12 mouse cellular contexts compared by ENCODE assay signal in the genomic region with DNA sequence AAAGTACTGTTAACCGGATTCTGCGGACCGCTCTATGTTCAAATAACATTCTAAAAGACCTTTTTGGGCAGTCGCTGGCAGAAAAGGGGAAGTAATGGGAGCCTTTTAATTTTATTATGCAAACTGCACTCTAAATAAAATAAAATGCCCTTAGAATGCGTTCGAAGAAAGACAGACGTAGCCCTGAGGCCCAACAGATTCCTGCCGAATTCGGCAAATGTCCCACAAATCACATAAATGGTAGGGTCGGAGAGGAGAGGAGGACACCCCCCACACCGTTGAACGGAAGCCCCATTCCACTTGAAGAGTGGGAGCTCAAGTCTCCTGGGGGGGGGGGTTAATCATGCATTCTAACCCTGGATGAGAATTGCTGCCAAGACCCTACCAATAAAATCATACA. TPM values are rescaled to one million over a fixed set of nuclear protein-coding genes. Genes with fewer than 3 reads are reported as not detected.
DNase-seq lines count a peak whose midpoint lies in the region; ATAC-seq and TF ChIP-seq lines count a peak whose summit lies in the region.
"Had no signal": no experiment of that assay in that cellular context is flagged by ENCODE, and none has a peak within 500 bp of the region (broad histone marks: within the 10 kb centered on the region; RNA-seq: fewer than 3 reads in every experiment).

No protein-coding gene starts in this region.

- no peak for ATAC-seq in forebrain, embryonic 12.5 days (ENCODE audit: low FRiP score)
- no peak for ATAC-seq in limb, embryonic 12.5 days (ENCODE audit: insufficient number of reproducible peaks, insufficient read depth, low FRiP score, low TSS enrichment, low read depth)
- ATAC-seq in neural tube, embryonic 15.5 days (ENCODE audit: low FRiP score) = no peak
- ATAC-seq: intestine, postnatal 0 days had no signal

- TF ChIP-seq CTCF in layer of hippocampus, adult 2 months (conservative IDR thresholded peaks at IDR 0.05) = no peak

- peak overlapping the region; percentile 51 for H3K4me3 ChIP-seq in layer of hippocampus, adult 2 months
- peak overlapping the region; percentile 99 for H3K4me3 ChIP-seq in forebrain, embryonic 12.5 days (replicated peaks)
- H3K4me3 ChIP-seq in limb, embryonic 12.5 days (replicated peaks) = peak overlapping the region; percentile 47
- H3K4me3 ChIP-seq in neural tube, embryonic 15.5 days (replicated peaks) = peak overlapping the region; percentile 56

- H3K27me3 ChIP-seq in forebrain, embryonic 12.5 days = peaks cover 3% of the 10 kb centered on the region; the same call in 1 of the 2 replicates
- H3K27me3 ChIP-seq in limb, embryonic 12.5 days = peaks cover 87% of the 10 kb centered on the region
- H3K27me3 ChIP-seq in neural tube, embryonic 15.5 days (replicated peaks) = no peaks in the 10 kb centered on the region

- H3K9ac ChIP-seq in forebrain, embryonic 12.5 days = peak overlapping the region; percentile 95
- peak overlapping the region; percentile 57; the same call in 1 of the 2 replicates for H3K9ac ChIP-seq in limb, embryonic 12.5 days (replicated peaks)
- peak overlapping the region; percentile 65 for H3K9ac ChIP-seq in neural tube, embryonic 15.5 days (replicated peaks)

- peak overlapping the region; percentile 98 for H3K27ac ChIP-seq in layer of hippocampus, adult 2 months
- H3K27ac ChIP-seq in forebrain, embryonic 12.5 days = peak overlapping the region; percentile 99
- no peak overlapping the region for H3K27ac ChIP-seq in limb, embryonic 12.5 days
- H3K27ac ChIP-seq in neural tube, embryonic 15.5 days (replicated peaks) = peak overlapping the region; percentile 93

- no peak for DNase-seq in layer of hippocampus, adult 2 months (ENCODE audit: low spot score in 2 of 2)
- no peak for DNase-seq in layer of hippocampus, adult 9-11 months
- DNase-seq in ovary, postnatal 10 days (ENCODE audit: low spot score) = no peak
- no peak for DNase-seq in adrenal gland, adult 8-10 months
- DNase-seq: thymus, postnatal 36 days had no signal

- H3K4me2 ChIP-seq in forebrain, embryonic 12.5 days = peak overlapping the region; percentile 94
- H3K4me2 ChIP-seq in limb, embryonic 12.5 days = peak overlapping the region; percentile 94
- H3K4me2 ChIP-seq in neural tube, embryonic 15.5 days = peak overlapping the region; percentile 93

- under 1% methylated on average over 12 of the region's 12 CpGs for WGBS in forebrain, embryonic 12.5 days
- 2% methylated on average over 12 of the region's 12 CpGs for WGBS in limb, embryonic 12.5 days
- 6% methylated on average over 12 of the region's 12 CpGs for WGBS in neural tube, embryonic 15.5 days

- no peaks in the 10 kb centered on the region for H3K36me3 ChIP-seq in forebrain, embryonic 12.5 days (replicated peaks)
- no peaks in the 10 kb centered on the region for H3K36me3 ChIP-seq in limb, embryonic 12.5 days
- H3K36me3 ChIP-seq in neural tube, embryonic 15.5 days = no peaks in the 10 kb centered on the region

- H3K4me1 ChIP-seq in forebrain, embryonic 12.5 days = peaks cover 67% of the 10 kb centered on the region
- peaks cover 21% of the 10 kb centered on the region for H3K4me1 ChIP-seq in limb, embryonic 12.5 days (replicated peaks)
- peaks cover 69% of the 10 kb centered on the region for H3K4me1 ChIP-seq in neural tube, embryonic 15.5 days

- H3K9me3 ChIP-seq in forebrain, embryonic 12.5 days = no peaks in the 10 kb centered on the region
- no peaks in the 10 kb centered on the region for H3K9me3 ChIP-seq in limb, embryonic 12.5 days
- no peaks in the 10 kb centered on the region for H3K9me3 ChIP-seq in neural tube, embryonic 15.5 days (replicated peaks)

RNA-seq across cellular contexts. Expression of a gene that starts 8.3 kb away (rescaled TPM):
- 10 to 100 TPM; 60.7 to 66.4 TPM for total RNA-seq in layer of hippocampus, adult 2 months (2021)
- 38.2 and 46.0 TPM in 2 replicates for polyA plus RNA-seq in forebrain, embryonic 12.5 days (2016; fragmentation: Nextera tagmentation; extraction: Ambion mirVana)
- 0.50 and 0.93 TPM in 2 replicates for polyA plus RNA-seq in limb, embryonic 12.5 days (2016; fragmentation: Nextera tagmentation; extraction: Ambion mirVana)
- polyA plus RNA-seq in neural tube, embryonic 15.5 days (2015; fragmentation: Nextera tagmentation; extraction: Ambion mirVana) = 6.9 and 9.5 TPM in 2 replicates
- under 1 TPM; 0.03 to 0.11 (median 0.08) TPM for total RNA-seq in adrenal gland, adult 8-10 months (2022)
- total RNA-seq: gastrocnemius, adult 18-20 months; liver, adult 2 months had no signal
- polyA plus RNA-seq: liver, adult 2 months; small intestine, adult 2 months had no signal

Comparison
In these comparisons a context has a peak if more than half of its experiments do, and no peak if none do; other contexts are left out.
1. H3K4me3 ChIP-seq: peak in every context shown above with its lines; median percentile 99 in forebrain, embryonic 12.5 days; 56 in neural tube, embryonic 15.5 days; 51 in layer of hippocampus, adult 2 months; 47 in limb, embryonic 12.5 days.